Mouse (Mus musculus) C2C12 (cell line): ENCODE results near the gene Hsp90ab1.

ENCODE experiments used
- CTCF ChIP-seq: IDR thresholded peaks from one replicate; pipeline ENCODE4 v1.5.1; 2011; ENCODE audit not compliant: control insufficient read depth, insufficient read depth, insufficient read length
- MAX ChIP-seq: IDR thresholded peaks from one replicate; pipeline ENCODE4 v1.6.1; 2011; ENCODE audit warnings: mild to moderate bottlenecking, control low read depth
- USF1 ChIP-seq: IDR thresholded peaks from one replicate; pipeline ENCODE4 v1.6.1; 2011; ENCODE audit warnings: low read depth, mild to moderate bottlenecking, control low read depth, moderate library complexity

- TF ChIP-seq CTCF (no peak), MAX (no peak), USF1 (no peak)
These were observed 27.7 kb downstream of the Hsp90ab1 start for GRCm38 (mm10) chr17:45545278-45545961.
